Mouse (Mus musculus) liver, embryonic 14.5 days (tissue): Measurements from ENCODE around the gene Sh3bp1.

Experiments
- CTCF ChIP-seq: IDR thresholded peaks from 2 replicates; pipeline ENCODE4 v1.5.1; 2016; ENCODE audit warnings: antibody characterized with exemption, low read depth, control low read depth
- EP300 ChIP-seq: IDR thresholded peaks from 2 replicates; pipeline ENCODE4 v1.6.1; 2016; ENCODE audit warnings: antibody characterized with exemption, low read depth

- TF ChIP-seq CTCF (no peak), EP300 (no peak)
Measured at GRCm38 (mm10) chr15:78855303-78855965, 44.1 kb upstream of the Sh3bp1 start, which contains the start of gene Lgals2.
